Mouse (Mus musculus) midbrain, embryonic 12.5 days (tissue): Measurements from ENCODE around the gene Hoxb9. TPM values are rescaled to one million over a fixed set of nuclear protein-coding genes. Genes with fewer than 3 reads are reported as not detected.

ENCODE experiments used
- ATAC-seq: fragments of 200-750 bp; cut with Nextera tagmentation; 2 replicates; pipeline ENCODE4 v1.8.0; 2017; ENCODE audit warnings: low read depth, moderate TSS enrichment, moderate library complexity; ENCODE audit not compliant: low FRiP score
- H3K27ac ChIP-seq: fragments of 300-500 bp; sonication (generic); replicated peaks from 2 replicates; pipeline ENCODE4 v1.5.1; 2016; ENCODE audit warnings: mild to moderate bottlenecking
- H3K27me3 ChIP-seq: fragments of 300-500 bp; sonication (generic); 2 replicates; pipeline ENCODE4 v1.6.1; 2016; ENCODE audit warnings: mild to moderate bottlenecking
- H3K36me3 ChIP-seq: fragments of 300-500 bp; sonication (generic); 2 replicates; pipeline ENCODE4 v1.6.1; 2016
- H3K4me1 ChIP-seq: fragments of 300-500 bp; sonication (generic); 2 replicates; pipeline ENCODE4 v1.6.1; 2016
- H3K4me2 ChIP-seq: fragments of 300-500 bp; sonication (generic); replicated peaks from 2 replicates; pipeline ENCODE4 v1.6.1; 2016; ENCODE audit warnings: mild to moderate bottlenecking, moderate library complexity
- H3K4me3 ChIP-seq: fragments of 300-500 bp; sonication (generic); 2 replicates; pipeline ENCODE4 v1.5.1; 2016; ENCODE audit warnings: mild to moderate bottlenecking
- H3K9ac ChIP-seq: fragments of 300-500 bp; sonication (generic); replicated peaks from 2 replicates; pipeline ENCODE4 v1.6.1; 2016; ENCODE audit warnings: mild to moderate bottlenecking, moderate library complexity
- H3K9me3 ChIP-seq: fragments of 300-500 bp; sonication (generic); 2 replicates; pipeline ENCODE4 v1.6.1; 2016; ENCODE audit warnings: mild to moderate bottlenecking
- WGBS: fragments of 180-500 bp; shearing (Covaris S2); methylation state at CpG from one replicate; pipeline ENCODE4 v1.1.7; 2016; 5-methylcytosine and 5-hydroxymethylcytosine counted together
- polyA plus RNA-seq: library from polyadenylated mRNA; unstranded; fragments of >200 nt; fragmentation: Nextera tagmentation; extraction: Ambion mirVana; gene quantifications from 2 replicates; pipeline ENCODE4 v1.2.1, GENCODE M21; 2016

Hoxb9 gene
- polyA plus RNA-seq, 1 experiment from 2014 or later: not detected

GRCm38 (mm10) chr11:96306183-96306907, 35.1 kb downstream of the Hoxb9 start:
- H3K27ac ChIP-seq: no peak overlapping the region
- no peaks in the 10 kb centered on the region for H3K36me3 ChIP-seq
- peaks cover 9% of the 10 kb centered on the region; the same call in 1 of the 2 replicates for H3K4me1 ChIP-seq
- no peak overlapping the region for H3K4me2 ChIP-seq
- peaks cover 100% of the 10 kb centered on the region for H3K27me3 ChIP-seq
- H3K4me3 ChIP-seq: no peak overlapping the region
- 3% methylated on average over 7 of the region's 7 CpGs for WGBS
- H3K9me3 ChIP-seq: no peaks in the 10 kb centered on the region
- no peak overlapping the region for H3K9ac ChIP-seq
- ATAC-seq: no peak

GRCm38 (mm10) chr11:96306908-96307269, 35.6 kb downstream of the Hoxb9 start:
- no peak overlapping the region for H3K9ac ChIP-seq
- no peak overlapping the region for H3K4me3 ChIP-seq

GRCm38 (mm10) chr11:96308763-96309162, 37.5 kb downstream of the Hoxb9 start:
- no peak overlapping the region for H3K9ac ChIP-seq
- H3K27ac ChIP-seq: no peak overlapping the region

More at GRCm38 (mm10) chr11:96306908-96307269, 35.6 kb downstream of the Hoxb9 start:
- H3K27ac ChIP-seq: no peak overlapping the region
- H3K4me1 ChIP-seq: peaks cover 9% of the 10 kb centered on the region; the same call in 1 of the 2 replicates
- H3K9me3 ChIP-seq: no peaks in the 10 kb centered on the region
- no peaks in the 10 kb centered on the region for H3K36me3 ChIP-seq
- H3K27me3 ChIP-seq: peaks cover 100% of the 10 kb centered on the region
- 4% methylated on average over 13 of the region's 13 CpGs for WGBS
- ATAC-seq: no peak
- H3K4me2 ChIP-seq: no peak overlapping the region

GRCm38 (mm10) chr11:96309288-96309687, 38.0 kb downstream of the Hoxb9 start:
- H3K4me1 ChIP-seq: peaks cover 3% of the 10 kb centered on the region; the same call in 1 of the 2 replicates
- H3K9me3 ChIP-seq: no peaks in the 10 kb centered on the region
- H3K36me3 ChIP-seq: no peaks in the 10 kb centered on the region
- H3K9ac ChIP-seq: no peak overlapping the region
- H3K27me3 ChIP-seq: peaks cover 100% of the 10 kb centered on the region
- H3K4me3 ChIP-seq: no peak overlapping the region
- ATAC-seq: no peak
- H3K4me2 ChIP-seq: no peak overlapping the region
- WGBS: 12% methylated on average over 4 of the region's 4 CpGs
- no peak overlapping the region for H3K27ac ChIP-seq

More at GRCm38 (mm10) chr11:96308763-96309162, 37.5 kb downstream of the Hoxb9 start:
- no peak for ATAC-seq
- H3K36me3 ChIP-seq: no peaks in the 10 kb centered on the region
- H3K4me2 ChIP-seq: no peak overlapping the region
- no peak overlapping the region for H3K4me3 ChIP-seq
- no peaks in the 10 kb centered on the region for H3K9me3 ChIP-seq
- 7% methylated on average over 4 of the region's 4 CpGs for WGBS
- H3K4me1 ChIP-seq: peaks cover 4% of the 10 kb centered on the region; the same call in 1 of the 2 replicates
- H3K27me3 ChIP-seq: peaks cover 100% of the 10 kb centered on the region

- 3% methylated on average over 20 of the region's 20 CpGs for WGBS
- H3K27me3 ChIP-seq: peaks cover 100% of the 10 kb centered on the region
- no peak overlapping the region for H3K27ac ChIP-seq
- H3K4me3 ChIP-seq: no peak overlapping the region
- ATAC-seq: no peak
- no peak overlapping the region for H3K9ac ChIP-seq
- H3K4me1 ChIP-seq: peaks cover 3% of the 10 kb centered on the region; the same call in 1 of the 2 replicates
- H3K9me3 ChIP-seq: no peaks in the 10 kb centered on the region
- no peak overlapping the region for H3K4me2 ChIP-seq
- H3K36me3 ChIP-seq: no peaks in the 10 kb centered on the region
Observed at GRCm38 (mm10) chr11:96310183-96310938, 39.1 kb downstream of the Hoxb9 start.

- peaks cover 3% of the 10 kb centered on the region; the same call in 1 of the 2 replicates for H3K4me1 ChIP-seq
- no peak overlapping the region for H3K27ac ChIP-seq
- no peak for ATAC-seq
- no peaks in the 10 kb centered on the region for H3K9me3 ChIP-seq
- H3K4me3 ChIP-seq: no peak overlapping the region
- WGBS: 4% methylated on average over 6 of the region's 6 CpGs
- H3K27me3 ChIP-seq: peaks cover 100% of the 10 kb centered on the region
- H3K9ac ChIP-seq: no peak overlapping the region
- H3K4me2 ChIP-seq: no peak overlapping the region
- no peaks in the 10 kb centered on the region for H3K36me3 ChIP-seq
Observed at GRCm38 (mm10) chr11:96311097-96311496, 39.8 kb downstream of the Hoxb9 start.

GRCm38 (mm10) chr11:96311520-96312417, 40.5 kb downstream of the Hoxb9 start:
- Histone ChIP-seq H3K27me3 (peaks cover 100% of the 10 kb centered on the region), H3K4me3 (no peak overlapping the region), H3K27ac (no peak overlapping the region), H3K4me1 (peaks cover 3% of the 10 kb centered on the region; the same call in 1 of the 2 replicates), H3K9me3 (no peaks in the 10 kb centered on the region), H3K9ac (no peak overlapping the region), H3K36me3 (no peaks in the 10 kb centered on the region), H3K4me2 (no peak overlapping the region)
- ATAC-seq: no peak
- 2% methylated on average over 31 of the region's 31 CpGs for whole genome bisulfite sequencing

- no peak overlapping the region for H3K9ac ChIP-seq
- peaks cover 100% of the 10 kb centered on the region for H3K27me3 ChIP-seq
- H3K4me1 ChIP-seq: peaks cover 3% of the 10 kb centered on the region; the same call in 1 of the 2 replicates
- H3K27ac ChIP-seq: no peak overlapping the region
- ATAC-seq: no peak
- no peak overlapping the region for H3K4me2 ChIP-seq
- H3K9me3 ChIP-seq: no peaks in the 10 kb centered on the region
- H3K36me3 ChIP-seq: no peaks in the 10 kb centered on the region
- no peak overlapping the region for H3K4me3 ChIP-seq
- WGBS: 19% methylated on average over 2 of the region's 2 CpGs
Observed at GRCm38 (mm10) chr11:96313134-96313533, 41.9 kb downstream of the Hoxb9 start.

- peaks cover 100% of the 10 kb centered on the region for H3K27me3 ChIP-seq
Observed at GRCm38 (mm10) chr11:96313806-96314428, 42.7 kb downstream of the Hoxb9 start.

GRCm38 (mm10) chr11:96314671-96315343, 43.5 kb downstream of the Hoxb9 start:
- no peaks in the 10 kb centered on the region for H3K36me3 ChIP-seq
- H3K27me3 ChIP-seq: peaks cover 100% of the 10 kb centered on the region
- ATAC-seq: no peak
- no peaks in the 10 kb centered on the region for H3K9me3 ChIP-seq
- no peak overlapping the region for H3K27ac ChIP-seq
- under 1% methylated on average over 34 of the region's 34 CpGs for WGBS
- H3K4me2 ChIP-seq: no peak overlapping the region
- H3K4me1 ChIP-seq: peaks cover 12% of the 10 kb centered on the region
- H3K4me3 ChIP-seq: no peak overlapping the region
- no peak overlapping the region for H3K9ac ChIP-seq

More at GRCm38 (mm10) chr11:96313806-96314428, 42.7 kb downstream of the Hoxb9 start:
- Histone ChIP-seq H3K9ac (no peak overlapping the region), H3K27ac (no peak overlapping the region), H3K36me3 (no peaks in the 10 kb centered on the region), H3K4me3 (no peak overlapping the region), H3K9me3 (no peaks in the 10 kb centered on the region), H3K4me1 (peaks cover 9% of the 10 kb centered on the region), H3K4me2 (no peak overlapping the region)
- WGBS: 3% methylated on average over 12 of the region's 12 CpGs
- no peak for ATAC-seq

GRCm38 (mm10) chr11:96315344-96315681, 44.1 kb downstream of the Hoxb9 start:
- Histone ChIP-seq H3K4me1 (peaks cover 12% of the 10 kb centered on the region), H3K9me3 (no peaks in the 10 kb centered on the region), H3K27ac (no peak overlapping the region), H3K9ac (no peak overlapping the region), H3K4me2 (no peak overlapping the region), H3K4me3 (no peak overlapping the region), H3K27me3 (peaks cover 100% of the 10 kb centered on the region), H3K36me3 (no peaks in the 10 kb centered on the region)
- ATAC-seq: no peak
- 3% methylated on average over 5 of the region's 5 CpGs for WGBS
